Mouse (Mus musculus) Muller cell, postnatal 12 days (primary cell): ENCODE measurements at regions not wholly inside any gene's neighbourhood (a gene's known extent, or its start where the extent isn't known, plus 50 kb on each side); places are given as distances from the start of the nearest gene placed in this dataset.

Experiments
- DNase-seq: peaks from one replicate; pipeline ENCODE4 v3.0.0-alpha.2; 2015; ENCODE audit errors: inconsistent ontology term

DNA sequence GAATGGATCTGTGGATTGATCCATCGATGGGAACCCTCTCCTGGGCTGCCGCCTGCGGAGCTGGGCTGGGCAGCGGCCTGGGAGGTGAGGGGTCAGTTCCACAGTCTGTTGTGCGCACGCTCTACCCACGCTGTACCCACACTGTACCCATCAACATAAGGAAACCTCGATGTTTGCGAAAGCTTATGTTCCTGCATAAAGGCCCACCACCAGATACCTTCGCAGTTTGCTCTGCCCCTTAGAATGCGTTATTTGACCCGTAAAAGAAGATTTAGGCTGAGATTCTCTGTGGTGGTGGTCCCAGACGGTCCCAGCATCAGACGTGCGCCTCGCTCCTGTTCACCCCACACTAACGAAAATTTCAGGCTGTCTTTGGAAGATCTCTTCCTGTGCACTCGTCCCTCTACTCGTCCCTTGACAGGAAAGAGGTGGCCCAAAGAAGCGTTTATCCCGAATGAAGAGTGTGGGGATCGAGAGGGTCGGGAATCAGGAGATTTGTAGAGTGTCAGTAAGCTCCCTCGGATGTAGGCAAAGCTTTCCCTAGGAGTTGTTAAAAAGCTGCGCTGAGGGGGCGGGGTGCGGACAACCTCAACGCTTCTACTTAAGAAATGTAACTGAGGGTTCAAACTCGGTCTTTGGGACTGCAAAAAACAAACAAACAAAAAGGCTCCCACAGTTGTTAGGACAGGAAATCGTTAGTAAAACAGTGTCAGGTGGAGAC lies 123.9 kb downstream of the Tmem161b start:
- DNase-seq, result peak; percentile 75

DNA sequence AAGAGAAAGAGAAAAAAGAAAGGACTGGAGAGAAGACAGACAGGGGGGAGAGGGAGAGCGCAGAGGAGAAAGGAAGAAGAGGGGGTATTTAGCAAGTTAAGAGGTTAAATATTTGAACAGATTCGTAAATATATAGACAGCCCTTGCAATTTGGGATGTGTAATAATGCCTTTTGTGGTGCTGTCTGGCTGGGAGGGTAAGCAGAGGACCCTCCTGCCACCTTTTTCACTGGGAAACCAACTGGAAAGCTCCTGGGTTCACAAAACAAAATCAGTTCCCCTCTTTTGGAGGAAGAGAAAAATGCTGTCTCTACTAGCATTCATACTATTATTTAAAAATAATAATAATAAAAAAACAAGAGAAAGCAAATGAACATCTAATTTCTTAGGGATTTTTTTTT lies 124.5 kb downstream of the Tmem161b start:
- no peak for DNase-seq

DNA sequence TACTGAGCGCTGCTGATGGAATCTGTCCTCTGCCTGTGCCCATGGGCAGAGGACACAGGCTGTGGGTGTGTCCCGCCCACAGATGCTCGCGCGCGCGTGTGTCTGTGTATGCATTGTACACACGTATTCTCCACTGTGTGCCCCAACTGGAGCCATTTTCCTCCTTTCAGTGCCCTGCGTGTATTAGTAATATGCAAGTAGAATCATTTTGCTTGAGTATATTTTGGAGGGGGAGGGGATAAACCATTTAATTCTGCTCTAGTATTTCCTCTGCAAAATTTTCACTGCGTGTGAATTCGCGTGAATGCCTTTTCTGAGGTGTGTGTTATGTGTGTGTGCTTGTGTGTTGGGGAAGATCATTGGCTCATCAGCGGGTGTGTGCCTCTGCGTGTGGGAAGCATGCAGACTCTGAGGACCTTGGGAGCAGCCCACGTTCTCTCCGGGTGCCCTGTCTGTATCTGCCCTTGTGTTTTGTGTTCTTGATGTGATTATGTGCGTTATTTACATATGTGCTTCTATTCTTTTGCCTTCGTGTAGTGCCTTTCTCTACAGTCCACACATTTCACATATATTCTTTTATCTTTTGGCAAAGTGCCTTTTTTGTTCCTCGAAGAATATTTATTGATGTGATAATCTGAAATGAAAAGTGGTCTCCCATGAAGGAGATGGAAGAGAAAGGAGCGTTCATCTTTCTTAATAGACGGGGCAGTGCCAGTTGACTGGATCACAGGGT lies 125.3 kb downstream of the Tmem161b start:
- peak; percentile 73 for DNase-seq

DNA sequence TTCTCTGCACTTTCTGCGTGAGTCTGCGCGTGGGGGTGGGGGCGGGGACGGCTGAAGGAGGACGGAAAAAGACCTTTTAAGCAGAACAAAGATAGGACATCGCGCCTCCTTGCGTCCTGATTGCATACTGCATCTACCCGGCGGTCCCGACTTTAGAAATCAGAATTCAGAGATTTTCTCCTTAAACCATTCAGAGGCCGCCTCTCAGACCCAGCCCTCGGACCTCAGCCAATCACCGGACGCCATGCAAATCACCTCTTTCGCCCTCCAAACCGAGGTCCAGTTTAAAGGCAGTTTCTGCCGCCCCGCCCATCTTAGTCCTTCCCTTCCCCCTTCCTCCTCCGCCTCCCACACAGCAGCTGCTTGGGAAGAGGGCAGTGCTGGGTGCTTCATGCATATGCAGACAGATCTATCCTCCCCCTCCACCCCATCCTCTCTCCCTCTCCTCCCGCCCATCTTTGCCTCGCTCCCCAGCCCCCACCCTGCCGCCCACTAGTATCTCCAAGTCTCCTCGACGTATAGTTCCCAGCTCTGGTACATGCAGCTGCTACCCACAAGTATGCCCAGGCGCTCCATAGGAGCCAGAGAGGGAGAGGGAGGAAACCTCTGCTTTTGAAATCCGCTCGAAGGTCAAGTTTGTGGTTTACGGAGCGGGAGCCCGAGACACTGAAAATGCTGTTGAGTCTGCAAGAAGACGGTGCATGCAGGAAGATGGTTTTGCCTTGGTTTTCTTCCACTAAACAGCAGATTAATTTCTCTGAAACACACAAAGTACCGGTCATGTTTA lies 126.0 kb downstream of the Tmem161b start:
- peak; percentile 99 for DNase-seq

DNA sequence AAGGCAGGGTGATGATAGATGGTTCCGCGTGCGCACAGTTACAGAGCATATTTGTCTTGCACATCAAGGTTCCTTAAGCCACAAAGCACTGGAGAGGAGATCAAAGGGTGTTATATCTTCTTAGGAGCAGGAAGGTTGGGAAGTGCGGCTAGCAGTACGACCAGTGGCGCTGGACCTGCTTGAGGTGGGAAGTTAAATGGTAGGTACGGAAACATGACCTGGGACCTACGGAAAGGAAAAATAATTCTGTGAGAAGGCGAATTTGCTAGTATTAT lies 126.5 kb downstream of the Tmem161b start:
- DNase-seq, result no peak

DNA sequence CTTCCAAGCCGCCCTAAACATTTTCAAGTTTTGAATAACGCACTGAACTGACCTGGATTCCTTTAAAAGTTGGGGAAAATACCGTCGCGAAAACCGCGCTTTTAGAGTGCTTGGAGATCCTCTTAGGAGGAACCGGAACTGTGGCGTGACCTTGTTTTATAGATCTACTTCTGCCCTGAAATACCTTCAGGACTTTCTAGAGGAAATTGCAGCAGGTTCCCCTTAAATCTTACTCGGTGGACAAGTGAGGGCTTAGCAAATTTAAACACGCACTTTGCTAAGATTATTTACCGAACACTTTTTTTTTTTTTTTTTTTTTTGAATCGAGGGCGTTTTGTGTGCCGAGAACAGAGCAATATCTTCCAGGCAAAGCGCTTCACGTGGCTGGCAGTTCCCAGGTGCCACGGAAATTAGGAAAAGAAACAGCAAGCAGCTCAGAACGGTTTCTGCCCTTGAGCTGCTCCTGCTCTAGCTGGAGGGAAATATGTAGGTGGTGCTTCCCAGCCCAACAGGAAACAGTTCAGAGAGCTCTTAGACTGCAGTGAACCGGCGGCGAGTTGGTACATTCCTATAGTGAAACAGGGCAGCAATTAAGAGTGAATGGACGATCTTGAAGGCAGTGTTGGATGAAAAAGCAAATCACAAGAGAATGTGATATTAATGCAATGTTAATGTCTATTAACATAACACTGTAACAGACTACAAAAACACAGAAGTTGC lies 127.1 kb downstream of the Tmem161b start:
- DNase-seq, result peak; percentile 80

DNA sequence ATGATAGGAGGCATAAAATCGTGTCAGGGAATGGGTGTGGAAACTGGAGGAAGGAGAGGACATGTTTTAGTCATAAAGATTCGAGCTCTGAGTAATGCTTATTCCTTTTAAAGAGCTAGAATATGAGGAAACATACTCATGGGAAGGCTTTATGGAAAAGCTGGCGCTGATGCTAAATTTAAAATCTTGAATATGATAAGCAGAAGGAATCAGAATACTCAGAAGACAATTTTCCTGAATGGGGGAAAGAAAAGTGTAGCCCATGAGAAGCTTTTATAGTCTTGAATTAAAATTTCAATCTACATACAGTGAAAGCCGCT lies 127.6 kb downstream of the Tmem161b start:
- DNase-seq, result no peak

DNA sequence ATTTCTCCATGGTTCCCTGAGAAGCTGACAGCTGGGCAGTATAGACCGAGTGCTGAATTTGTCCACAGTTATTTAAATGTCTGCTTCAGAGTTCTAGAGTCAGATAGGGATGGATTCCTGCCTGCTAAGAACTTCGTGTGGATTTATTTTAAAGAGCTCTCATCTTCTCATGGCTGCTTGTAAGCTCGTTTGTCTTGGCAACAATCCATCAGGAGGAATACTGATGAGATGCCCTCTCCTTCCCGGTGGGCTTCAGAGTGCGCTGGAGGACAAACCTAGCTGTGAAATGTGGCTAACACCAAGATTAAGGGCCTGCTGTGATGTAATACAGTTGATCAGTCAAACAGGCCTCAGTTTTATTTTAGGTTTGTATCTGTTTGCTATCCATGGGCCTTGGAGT lies 128.7 kb downstream of the Tmem161b start:
- DNase-seq, result no peak

DNA sequence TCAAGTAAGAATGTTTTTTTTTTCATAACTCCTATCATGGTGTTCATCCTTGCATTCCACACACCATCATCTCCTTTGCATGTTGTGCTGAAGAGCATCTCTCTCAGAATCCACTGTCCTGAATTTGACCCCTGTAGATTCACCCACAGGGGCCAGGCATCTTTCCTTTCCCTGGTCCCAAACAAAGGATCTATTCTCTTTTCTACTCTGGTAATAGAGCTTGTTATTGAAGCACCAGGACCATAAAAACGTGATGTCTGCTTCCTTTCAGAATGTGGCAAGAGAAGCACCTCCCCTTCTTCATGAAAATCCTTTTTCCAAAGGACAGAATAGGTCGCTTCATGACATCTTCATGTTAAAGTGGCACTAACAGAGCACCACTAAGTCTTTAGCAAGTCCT lies 134.4 kb downstream of the Tmem161b start:
- DNase-seq, result no peak

DNA sequence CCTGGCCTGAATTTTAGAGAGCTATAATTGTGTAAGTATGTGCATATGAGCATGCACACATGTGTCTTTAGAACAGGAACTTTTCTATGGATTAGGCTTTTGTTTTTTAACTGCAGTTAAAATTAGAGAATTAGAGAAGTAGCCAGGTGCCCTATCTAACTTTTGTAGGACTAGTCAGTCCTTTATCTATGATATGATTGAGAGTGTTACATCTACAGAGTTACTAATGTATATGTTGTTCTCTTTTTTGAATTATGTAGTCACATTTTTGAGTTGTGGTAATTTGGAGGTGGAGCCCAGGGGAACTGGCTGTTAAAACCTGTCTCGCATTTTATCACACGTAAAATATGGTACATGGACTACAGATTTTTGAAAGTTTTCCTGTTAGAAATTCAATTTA lies 138.4 kb downstream of the Tmem161b start:
- no peak for DNase-seq

DNA sequence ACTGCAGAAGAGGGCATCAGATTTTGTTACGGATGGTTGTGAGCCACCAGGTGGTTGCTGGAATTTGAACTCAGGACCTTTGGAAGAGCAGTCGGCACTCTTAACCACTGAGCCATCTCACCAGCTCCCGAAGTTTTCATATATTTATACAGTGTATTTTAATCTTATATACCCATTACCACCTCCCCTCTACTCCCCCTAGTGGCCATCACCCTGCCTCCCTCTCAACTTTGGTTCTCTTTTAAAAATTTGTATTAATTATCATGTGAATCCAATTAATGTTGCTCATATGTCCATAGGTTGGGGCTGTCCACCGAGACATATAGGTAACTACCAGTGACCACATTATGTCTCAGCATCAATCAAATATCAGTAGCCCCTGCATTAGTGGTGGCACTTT lies 142.0 kb downstream of the Tmem161b start:
- no peak for DNase-seq

DNA sequence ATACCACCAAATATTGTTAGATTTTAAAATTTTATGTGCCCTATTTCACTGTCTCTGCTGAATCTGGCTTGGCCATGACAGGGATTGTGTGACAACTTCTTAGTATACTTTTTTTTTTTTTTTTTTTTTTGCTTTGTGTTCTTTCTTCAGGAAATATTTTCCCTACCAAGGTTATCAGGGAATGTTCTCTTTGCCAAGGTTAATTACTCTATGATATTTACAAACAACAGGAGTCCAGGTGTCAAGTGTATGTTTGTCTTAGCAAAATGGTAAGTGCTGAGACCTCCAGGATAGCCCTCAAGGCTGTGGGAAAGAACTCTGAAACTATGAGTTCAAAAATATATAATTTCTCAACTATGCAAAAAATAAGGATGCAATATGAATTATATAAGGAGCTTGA lies 143.4 kb downstream of the Tmem161b start:
- no peak for DNase-seq

DNA sequence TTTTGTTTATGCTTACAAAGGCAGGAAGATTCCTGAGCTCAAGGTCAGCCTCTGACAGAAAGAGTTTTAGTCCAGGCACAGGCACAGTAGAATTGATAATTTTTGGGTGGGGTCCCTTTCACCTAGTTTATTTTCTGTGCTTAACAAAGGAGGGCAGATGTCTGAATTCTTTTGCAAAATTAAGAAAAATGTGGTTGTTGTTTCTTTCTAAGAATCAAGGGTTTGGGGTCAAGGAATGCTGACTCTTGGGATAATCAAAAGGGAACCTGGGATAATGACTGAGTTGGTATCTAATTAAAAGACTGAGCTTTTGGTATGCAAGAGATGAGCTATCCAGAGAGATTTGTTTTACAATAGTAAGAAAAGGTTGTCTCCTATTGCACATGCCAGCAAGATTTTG lies 143.9 kb downstream of the Tmem161b start:
- DNase-seq, result no peak

DNA sequence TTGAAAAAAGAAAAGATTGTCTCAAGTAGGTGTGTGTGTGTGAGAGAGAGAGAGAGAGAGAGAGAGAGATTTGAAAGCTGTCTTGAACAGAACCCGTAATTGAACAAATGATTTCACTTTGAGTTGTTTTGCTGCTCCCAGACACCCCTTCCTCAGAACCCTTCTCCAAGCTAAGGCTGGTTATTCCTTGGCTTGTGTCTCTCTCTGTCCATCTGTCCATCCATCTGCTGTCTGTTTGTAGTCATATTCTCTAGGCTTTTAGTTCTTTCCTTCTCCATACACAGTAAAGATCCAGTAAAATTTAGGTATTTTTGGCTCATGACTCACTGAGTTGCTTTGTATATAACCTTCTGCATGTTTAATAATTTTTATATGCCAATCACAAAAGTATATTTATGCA lies 144.7 kb downstream of the Tmem161b start:
- no peak for DNase-seq

DNA sequence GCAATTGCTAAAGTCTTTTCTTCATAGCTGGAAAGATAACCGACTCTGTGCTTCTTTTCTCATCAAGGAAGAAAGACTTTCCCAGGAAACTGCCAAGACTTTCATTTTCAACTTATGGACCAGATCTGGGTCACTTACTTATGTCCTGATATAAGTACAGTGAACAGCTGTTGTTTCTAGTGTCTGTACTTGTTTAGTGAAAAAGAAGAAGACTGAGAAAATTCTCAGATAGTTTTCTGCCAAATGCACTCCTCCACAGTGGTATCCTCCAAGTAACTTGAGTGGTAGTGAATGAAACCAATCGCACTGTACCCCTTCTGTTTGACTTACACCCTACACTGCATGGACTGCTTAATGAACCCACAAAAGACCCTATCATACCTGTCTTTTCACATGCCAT lies 146.1 kb downstream of the Tmem161b start:
- no peak for DNase-seq

DNA sequence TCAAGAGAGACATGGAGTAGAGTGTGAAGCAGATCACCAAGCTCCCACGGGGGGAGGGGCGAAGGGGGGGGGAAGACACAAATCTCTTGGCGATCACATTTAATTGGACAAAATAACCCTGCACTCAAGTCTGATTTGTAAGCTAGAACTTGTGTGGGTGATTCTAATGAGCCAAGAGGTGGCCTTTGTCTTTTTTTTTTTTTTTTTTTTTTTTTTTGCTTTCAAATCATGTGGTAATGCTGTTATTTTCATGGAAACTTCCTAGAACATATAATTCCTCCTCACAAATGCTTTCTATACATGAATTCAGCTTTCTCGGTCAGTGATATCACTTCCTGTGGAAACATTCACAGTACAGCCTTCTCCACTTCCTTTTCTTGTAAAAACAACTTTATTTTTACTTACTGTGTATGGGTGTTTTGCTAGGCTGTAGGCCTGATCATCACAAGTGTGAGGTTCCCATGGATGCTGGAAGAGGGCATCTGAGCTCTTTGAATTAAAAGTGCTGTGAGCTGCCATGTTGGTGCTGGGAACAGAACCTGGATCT lies 152.7 kb downstream of the Tmem161b start:
- DNase-seq, result no peak

DNA sequence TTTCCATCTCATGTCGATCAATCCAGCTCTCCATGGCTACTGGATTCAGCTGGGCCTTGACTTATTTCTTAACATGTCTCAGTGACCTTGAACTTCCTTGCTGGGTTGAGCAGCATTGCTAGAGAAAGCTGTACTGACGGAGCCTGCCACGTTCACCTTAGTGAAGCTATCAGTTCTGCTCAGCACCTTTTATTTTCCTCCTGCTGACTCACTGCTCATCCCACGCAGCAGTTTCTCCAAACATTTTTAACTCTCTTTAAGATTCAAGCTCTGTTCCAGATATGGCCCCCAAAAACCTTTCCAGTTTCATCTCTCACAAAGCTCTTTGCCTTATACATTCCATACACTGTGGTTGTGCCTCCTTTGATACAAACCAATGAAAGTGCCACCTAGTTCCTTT lies 153.8 kb downstream of the Tmem161b start:
- no peak for DNase-seq

DNA sequence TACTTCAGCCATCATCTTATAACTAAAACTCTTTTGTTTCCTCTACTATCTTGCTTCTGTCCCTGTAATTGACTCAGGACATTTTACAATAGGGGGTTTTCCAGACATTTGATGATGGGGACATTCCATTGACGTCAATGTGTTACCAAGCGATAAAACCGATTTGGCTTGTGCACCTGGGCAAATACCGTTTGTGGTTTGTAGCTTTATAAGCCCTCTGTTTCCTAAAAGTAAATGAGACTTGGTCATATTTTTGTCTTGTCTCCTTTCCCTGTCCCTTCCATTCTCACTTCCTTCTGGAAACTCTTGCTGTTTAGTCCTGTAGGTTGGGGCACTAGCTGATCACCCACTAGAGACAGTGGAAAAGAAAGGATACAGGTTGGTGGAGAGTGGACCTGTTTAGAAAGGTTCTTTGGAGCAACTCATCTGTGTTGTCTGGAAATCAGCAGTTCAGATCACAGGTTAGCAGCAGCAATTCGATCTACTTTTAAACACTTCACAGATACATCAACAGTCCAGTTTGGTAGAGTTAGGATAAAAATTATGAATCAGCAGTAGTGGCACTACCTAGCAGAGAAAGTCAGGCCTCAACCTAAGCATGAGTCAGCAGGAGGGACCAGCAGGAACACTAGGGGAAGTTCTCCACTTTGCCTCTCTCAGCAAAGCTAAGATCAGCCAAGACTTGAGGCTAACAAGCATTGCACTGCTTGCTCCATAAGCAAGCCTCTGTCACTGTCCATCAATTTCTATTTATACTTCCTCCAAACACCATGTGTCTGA lies 156.6 kb downstream of the Tmem161b start:
- no peak for DNase-seq

DNA sequence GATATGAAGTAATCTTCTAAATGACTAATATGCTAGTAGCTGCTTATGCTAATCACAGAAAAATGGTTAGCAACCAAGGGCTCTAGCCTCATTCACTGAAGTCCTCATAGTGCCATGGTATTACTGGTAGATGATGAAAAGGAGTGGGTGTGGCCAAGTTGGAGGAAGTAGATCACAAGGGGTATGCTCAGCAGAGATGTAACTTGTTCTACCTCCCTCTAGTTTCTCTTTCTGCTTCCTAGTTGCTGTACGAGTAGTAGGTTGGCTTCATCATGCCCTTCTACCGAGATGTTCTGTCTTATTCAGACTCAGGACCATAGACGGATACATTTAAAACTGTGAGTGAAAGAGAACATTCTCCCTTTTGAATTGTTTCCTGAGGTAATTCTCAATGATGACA lies 169.5 kb downstream of the Tmem161b start:
- DNase-seq, result no peak

DNA sequence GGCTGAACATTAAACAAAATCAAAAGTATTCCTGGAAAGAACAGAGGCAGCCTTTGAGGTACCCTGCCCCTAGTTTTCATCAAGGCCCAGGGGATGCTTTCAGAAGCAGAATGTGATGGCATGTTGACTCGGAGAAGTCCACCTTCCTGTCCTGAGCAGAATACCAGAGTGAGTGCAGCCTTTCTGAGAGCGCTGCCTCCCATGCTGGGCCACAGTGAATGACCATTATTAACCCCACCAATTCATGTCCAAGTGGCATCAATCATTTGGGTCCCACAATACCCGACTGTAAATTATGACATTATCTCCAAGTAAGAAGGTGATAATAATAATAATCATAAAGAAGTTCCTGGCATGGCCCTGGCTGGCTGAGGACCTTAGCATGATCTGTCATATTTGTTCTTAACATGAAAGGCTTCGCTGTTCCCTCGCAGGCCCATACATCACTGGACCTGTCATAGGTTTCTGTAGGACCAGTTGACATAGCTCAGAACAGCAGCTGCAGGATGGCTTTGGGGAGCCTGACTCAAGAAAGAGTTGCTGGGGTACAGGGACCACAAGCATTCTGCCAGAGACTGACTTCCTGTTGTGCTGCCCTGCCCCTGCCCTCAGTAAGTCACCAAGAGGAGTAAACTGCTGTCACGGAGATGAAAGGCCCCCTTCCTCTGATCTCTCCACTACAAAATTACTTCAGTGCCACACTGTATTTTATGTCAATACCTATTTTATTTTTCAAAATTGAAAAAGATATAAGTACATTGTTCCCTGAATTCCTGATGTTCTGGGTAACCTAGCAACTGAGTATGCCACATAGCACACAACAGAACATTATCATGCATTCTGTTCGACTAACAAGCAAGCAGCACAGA lies 176.6 kb downstream of the Tmem161b start:
- no peak for DNase-seq
